Mouse (Mus musculus): ENCODE data around the gene Ddx39b.
A peak's percentile ranks its signal among the peaks of the same experiment; 100 is the strongest.

Ddx39b gene

DNA sequence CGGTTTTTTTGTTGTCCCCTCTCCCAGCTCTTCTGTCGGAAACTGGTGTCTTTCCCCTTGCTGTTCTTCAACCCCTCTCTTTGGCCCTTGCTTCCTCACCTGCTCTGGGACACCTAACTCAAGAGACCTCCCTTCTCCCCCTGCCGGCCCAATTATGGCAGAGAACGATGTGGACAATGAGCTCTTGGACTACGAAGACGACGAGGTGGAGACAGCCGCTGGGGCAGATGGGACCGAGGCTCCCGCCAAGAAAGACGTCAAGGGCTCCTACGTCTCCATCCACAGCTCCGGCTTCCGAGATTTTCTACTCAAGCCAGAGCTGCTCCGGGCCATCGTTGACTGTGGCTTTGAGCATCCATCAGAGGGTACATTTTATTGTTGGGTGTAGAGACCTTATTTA is 1.5 kb downstream of the Ddx39b start:
- peak in 1 of 2 experiments; percentile 64 for DNase-seq (ENCODE audit: low spot score in 2 of 2)

DNA sequence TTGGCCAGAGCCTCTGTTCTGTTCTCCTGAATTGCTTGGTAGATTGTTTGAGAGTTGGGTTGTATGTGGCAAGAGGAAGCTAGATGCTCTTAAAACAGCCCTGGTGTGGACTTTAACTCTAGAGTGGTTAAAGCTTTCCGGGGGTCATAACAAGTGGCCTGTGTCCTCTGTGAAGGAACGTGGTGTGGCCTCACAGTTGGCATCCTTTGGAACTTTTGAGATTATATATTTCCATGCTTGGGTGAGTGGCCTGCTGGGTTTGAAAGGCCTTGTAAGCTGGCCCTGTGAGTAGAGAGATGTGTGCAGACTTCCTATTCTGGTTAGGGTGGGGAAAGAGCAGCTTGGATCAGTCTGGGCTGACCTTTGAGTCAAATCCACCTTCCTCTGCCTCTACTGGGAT is 3.5 kb downstream of the Ddx39b start:
- no peak for DNase-seq (ENCODE audit: low spot score in 2 of 2)

GRCm38 (mm10) chr17:35245731-35246623 is 4.4 kb downstream of the Ddx39b start:
- DNase-seq (ENCODE audit: low spot score in 2 of 2), result no peak

DNA sequence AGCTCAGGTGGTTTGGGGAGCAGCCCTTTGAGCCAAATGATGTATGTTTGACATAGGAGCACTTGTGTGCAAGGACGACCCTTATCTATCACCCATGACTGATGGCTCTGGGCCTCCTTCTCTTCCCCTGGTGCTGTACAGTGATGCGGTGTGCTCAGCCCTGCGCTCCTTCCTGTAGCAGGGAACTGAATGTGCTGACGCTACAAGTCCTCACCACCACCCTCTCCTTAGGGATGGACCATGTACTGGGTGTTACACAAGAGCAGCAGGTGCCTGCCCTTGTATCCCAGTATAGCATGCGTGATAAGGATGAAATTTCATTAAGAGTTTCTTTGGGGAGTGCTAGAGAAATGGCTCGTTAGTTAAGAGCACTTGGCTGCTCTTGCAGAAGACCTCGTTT is 5.6 kb downstream of the Ddx39b start:
- no peak for DNase-seq (ENCODE audit: low spot score in 2 of 2)

DNA sequence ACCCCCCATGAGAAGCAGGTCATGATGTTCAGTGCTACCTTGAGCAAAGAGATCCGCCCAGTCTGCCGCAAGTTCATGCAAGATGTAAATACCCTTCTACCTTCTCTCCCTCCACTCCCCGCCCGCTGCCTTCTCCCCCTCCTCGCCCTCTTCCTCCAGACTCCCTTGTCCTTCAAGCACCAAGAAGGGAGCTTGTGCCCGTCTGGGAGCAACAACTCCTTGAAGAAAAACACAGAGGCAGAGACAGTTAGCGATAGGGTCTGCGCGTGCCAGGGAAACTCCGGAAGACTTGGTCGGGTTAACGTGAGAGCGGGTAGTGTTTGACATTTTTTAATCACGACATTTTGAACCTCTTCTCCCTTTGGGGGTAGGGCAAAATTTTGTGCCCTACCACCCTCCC is 7.4 kb downstream of the Ddx39b start:
- DNase-seq (ENCODE audit: low spot score in 2 of 2), result no peak

DNA sequence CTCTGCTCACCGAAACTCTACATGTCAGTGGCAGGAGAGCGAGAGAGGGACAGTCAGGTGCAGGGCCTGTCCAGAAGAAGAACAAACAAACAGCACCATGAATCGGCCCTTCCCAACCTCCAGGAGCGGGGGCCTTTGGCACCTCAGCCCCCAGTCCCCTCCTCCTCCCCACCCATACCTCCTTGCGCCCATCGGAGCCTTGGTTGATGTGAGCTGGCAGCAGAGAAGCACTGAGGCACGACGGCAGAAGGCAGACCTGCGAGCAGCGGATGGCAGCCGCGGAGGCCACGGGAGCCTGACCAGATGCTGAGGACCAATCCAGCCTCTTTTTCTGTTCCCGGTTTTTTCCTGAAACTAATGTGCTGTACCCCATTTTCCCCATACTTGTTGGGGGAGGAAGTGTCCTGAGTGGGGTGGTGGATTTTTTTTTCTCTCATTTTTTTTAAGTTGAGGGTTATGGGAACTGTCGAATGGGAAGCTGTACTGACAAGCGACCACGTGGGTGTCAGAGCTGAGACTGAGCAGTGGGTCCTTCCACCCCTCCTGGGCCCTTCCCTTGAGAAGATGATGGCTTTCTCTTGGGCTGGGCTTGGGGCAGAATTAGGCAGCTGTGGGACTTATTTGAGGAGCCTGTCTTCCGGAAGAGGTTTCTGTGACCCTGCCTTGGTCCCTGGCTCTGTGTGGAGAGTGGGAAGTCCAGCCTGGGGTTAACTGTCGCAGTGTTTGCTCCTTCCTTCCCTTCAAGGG is 8.1 kb downstream of the Ddx39b start:
- no peak for DNase-seq (ENCODE audit: low spot score in 2 of 2)

GRCm38 (mm10) chr17:35250348-35251120 is 9.0 kb downstream of the Ddx39b start:
- DNase-seq (ENCODE audit: low spot score in 2 of 2), result no peak

DNA sequence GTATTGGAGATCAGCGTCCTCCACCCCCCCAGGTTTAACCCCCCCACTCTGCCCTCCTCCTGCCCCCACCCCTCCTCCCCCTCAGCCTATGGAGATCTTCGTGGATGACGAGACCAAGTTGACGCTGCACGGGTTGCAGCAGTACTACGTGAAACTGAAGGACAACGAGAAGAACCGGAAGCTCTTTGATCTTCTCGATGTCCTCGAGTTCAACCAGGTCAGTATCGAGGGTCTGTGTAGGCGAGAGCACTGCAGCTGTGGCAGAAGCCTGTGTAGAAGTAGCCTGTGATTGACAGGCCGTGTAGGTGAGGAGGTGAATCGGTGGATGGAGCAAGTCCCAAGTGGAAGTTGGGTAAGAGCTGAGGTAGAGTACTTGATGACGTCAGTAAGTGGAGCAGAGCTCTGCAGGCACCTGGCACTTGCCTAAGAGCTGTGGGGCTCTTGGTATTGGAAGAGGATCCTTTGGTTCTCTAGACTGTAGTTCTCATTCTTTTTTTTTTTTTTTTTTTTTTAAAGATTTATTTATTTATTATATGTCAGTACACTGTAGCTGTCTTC is 9.7 kb downstream of the Ddx39b start:
- no peak for DNase-seq (ENCODE audit: low spot score in 2 of 2)

- DNase-seq (ENCODE audit: low spot score in 2 of 2), result no peak
Observed at GRCm38 (mm10) chr17:35251981-35252380, 10.4 kb downstream of the Ddx39b start.

GRCm38 (mm10) chr17:35252619-35253292 is 11.2 kb downstream of the Ddx39b start:
- DNase-seq (ENCODE audit: low spot score in 2 of 2), result no peak

DNA sequence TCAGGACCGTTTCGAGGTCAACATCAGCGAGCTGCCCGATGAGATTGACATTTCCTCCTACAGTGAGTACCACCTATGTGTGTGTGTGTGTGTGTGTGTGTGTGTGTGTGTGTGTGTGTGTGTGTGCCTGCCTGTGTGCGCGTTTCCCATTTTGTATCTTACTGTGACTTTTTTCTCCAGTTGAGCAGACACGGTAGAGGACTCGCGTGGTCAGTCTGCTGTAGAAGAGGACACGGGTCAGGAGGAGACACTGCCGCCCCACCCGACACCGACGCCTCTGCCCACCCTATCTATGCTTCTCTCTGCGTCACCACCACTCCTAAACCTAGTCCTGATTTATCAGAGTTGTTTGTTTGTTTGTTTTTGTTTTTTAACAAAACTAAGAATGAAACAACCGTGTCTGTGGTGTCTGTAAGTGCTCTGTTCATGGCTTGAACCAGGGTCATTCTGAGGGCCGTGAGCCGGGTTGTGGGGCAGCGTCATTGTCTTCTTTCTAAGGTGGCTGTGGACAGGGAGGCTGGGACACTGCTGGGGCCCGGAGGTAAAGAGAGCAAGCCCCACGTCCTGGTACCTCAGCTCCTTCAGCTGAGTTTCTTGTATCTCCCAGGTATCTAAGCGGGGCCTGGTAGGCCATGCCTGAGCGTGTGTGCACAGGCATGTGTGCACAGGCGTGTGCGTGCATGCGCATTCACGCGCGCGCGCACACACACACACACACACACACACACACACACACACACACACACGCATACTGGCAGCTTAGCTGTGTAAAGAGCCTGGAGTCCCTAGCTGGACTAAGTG is 11.9 kb downstream of the Ddx39b start:
- no peak for DNase-seq (ENCODE audit: low spot score in 2 of 2)

GRCm38 (mm10) chr17:35254241-35255098 is 12.9 kb downstream of the Ddx39b start:
- peak in 1 of 2 experiments; percentile 59 for DNase-seq (ENCODE audit: low spot score in 2 of 2)

GRCm38 (mm10) chr17:35255301-35255700 is 13.8 kb downstream of the Ddx39b start:
- DNase-seq (ENCODE audit: low spot score in 2 of 2), result no peak

- no peak for DNase-seq (ENCODE audit: low spot score in 2 of 2)
Observed at GRCm38 (mm10) chr17:35255704-35256103, 14.2 kb downstream of the Ddx39b start.

DNA sequence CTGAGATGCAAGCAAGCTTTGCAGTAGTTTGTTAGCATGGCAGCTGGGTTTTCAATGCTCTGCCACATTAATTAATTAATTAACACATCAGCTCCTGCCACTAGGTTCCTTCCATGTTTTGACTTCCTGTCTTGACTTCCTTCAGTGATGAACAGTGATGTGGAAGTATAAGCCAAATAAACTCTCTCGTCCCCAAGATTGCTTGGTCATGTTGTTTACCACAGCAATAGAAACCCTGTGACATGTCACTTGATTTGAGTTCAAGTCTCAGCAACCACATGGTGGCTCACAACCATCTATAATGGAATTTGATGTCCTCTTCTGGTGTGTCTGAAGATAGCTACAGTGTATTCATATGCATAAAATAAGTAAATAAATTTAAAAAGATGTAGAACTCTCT is 15.8 kb downstream of the Ddx39b start:
- DNase-seq (ENCODE audit: low spot score in 2 of 2), result no peak

- peak; percentile 83 to 97 for DNase-seq (ENCODE audit: low spot score in 2 of 2)
Observed at GRCm38 (mm10) chr17:35257824-35258491, 16.4 kb downstream of the Ddx39b start.

GRCm38 (mm10) chr17:35258492-35259478 is 17.2 kb downstream of the Ddx39b start:
- peak in 1 of 2 experiments; percentile 41 for DNase-seq (ENCODE audit: low spot score in 2 of 2)

DNA sequence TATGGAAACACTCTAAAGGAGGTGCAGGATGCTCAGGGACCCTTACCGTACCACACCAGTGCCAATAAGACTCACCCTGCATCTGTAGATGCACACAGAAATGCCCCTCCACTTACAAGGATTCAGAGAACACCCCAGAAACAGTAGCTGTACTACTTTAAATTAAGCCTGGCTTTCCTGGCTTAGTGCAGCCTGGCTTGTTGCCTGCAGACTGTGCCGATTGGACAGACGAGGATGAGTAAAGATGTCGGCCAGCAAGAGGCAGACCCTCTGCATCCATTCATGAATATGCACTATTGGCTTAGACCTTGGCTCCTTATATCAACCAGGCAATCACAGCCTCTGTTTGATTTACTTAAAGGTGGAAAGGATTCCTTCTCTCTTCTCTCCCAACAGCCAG is 18.1 kb downstream of the Ddx39b start:
- DNase-seq (ENCODE audit: low spot score in 2 of 2), result no peak
